Mouse (Mus musculus) ES-E14 (cell line): ENCODE measurements around the gene Slc35b4. TPM values are rescaled to one million over a fixed set of nuclear protein-coding genes. Genes with fewer than 3 reads are reported as not detected.

ENCODE experiments used
- DNase-seq: peaks from one replicate; pipeline ENCODE4 v3.0.0-alpha.2; 2013; ENCODE audit warnings: low read depth, low spot score
- H3K27ac ChIP-seq: 2 replicates; pipeline ENCODE4 v1.5.1; 2012; ENCODE audit warnings: low read depth, mild to moderate bottlenecking, low read length, moderate library complexity, mixed read lengths; ENCODE audit not compliant: poor library complexity, insufficient read depth, severe bottlenecking
- H3K36me3 ChIP-seq: 2 replicates; pipeline ENCODE4 v1.6.1; 2012; ENCODE audit warnings: mild to moderate bottlenecking, low read length, moderate library complexity, mixed read lengths; ENCODE audit not compliant: control insufficient read depth, poor library complexity, insufficient read depth, severe bottlenecking
- H3K4me1 ChIP-seq, 2 experiments: fragments of 150-350 bp in 1 of 2; sonication (generic) in 1 of 2; 2 replicates each; pipeline ENCODE4 v1.6.1; 2012; ENCODE audit warnings: low read length in 2 of 2, mild to moderate bottlenecking in 1 of 2, mixed read lengths in 1 of 2; ENCODE audit not compliant: control insufficient read depth in 2 of 2, insufficient read depth in 2 of 2, poor library complexity in 1 of 2
- H3K4me3 ChIP-seq, 2 experiments: fragments of 150-350 bp in 1 of 2; sonication (generic) in 1 of 2; 2 replicates each; pipeline ENCODE4 v1.5.1; 2012; ENCODE audit warnings: low read length in 2 of 2, low read depth in 1 of 2, mild to moderate bottlenecking in 1 of 2, mixed read lengths in 1 of 2; ENCODE audit not compliant: insufficient read depth in 1 of 2, poor library complexity in 1 of 2, severe bottlenecking in 1 of 2
- H3K9ac ChIP-seq: 2 replicates; pipeline ENCODE4 v1.6.1; 2012; ENCODE audit warnings: low read depth, mild to moderate bottlenecking, low read length, mixed read lengths; ENCODE audit not compliant: poor library complexity, insufficient read depth, severe bottlenecking
- H3K9me3 ChIP-seq: fragments of 150-350 bp; sonication (generic); 2 replicates; pipeline ENCODE4 v1.6.1; 2012; ENCODE audit warnings: low read depth, mild to moderate bottlenecking, low read length; ENCODE audit not compliant: control insufficient read depth, insufficient read depth
- CHD2 ChIP-seq: IDR thresholded peaks from 2 replicates; pipeline ENCODE4 v1.6.1; 2014; ENCODE audit warnings: mild to moderate bottlenecking, low read depth, low read length, inconsistent platforms
- HCFC1 ChIP-seq: IDR thresholded peaks from 2 replicates; pipeline ENCODE4 v1.6.1; 2012; ENCODE audit warnings: low read length, inconsistent platforms, borderline replicate concordance; ENCODE audit not compliant: insufficient read depth
- MAFK ChIP-seq: IDR thresholded peaks from 2 replicates; pipeline ENCODE4 v1.6.1; 2014; ENCODE audit warnings: mild to moderate bottlenecking, low read depth, low read length, inconsistent platforms; ENCODE audit not compliant: insufficient read depth
- ZC3H11A ChIP-seq: IDR thresholded peaks from 2 replicates; pipeline ENCODE4 v1.6.1; 2012; ENCODE audit warnings: low read depth, mild to moderate bottlenecking, inconsistent platforms, low read length, borderline replicate concordance
- ZNF384 ChIP-seq: IDR thresholded peaks from 2 replicates; pipeline ENCODE4 v1.6.1; 2012; ENCODE audit warnings: low read depth, low read length, inconsistent platforms
- in situ Hi-C, 2 experiments: fragments of 600-800 bp; cut with MboI; formaldehyde crosslinking; loops; one replicate each; pipeline ENCODE4 v1.15.1; 2025; ENCODE audit warnings: low sequenced_read_pairs in 2 of 2, inconsistent platforms in 1 of 2; ENCODE audit not compliant: unreplicated experiment in 2 of 2
- total RNA-seq: library from RNA; depleted of rRNA; stranded (reverse); fragments of 300-350 nt; gene quantifications from 2 replicates; pipeline ENCODE4 v1.2.3, GENCODE M21; 2012

The Slc35b4 gene
- total RNA-seq, 1 experiment: 27.4 TPM

GRCm38 (mm10) chr6:34159998-34160815, 16.7 kb downstream of the Slc35b4 start:
- in situ Hi-C loops: no loop called here
- Histone ChIP-seq H3K9me3 (no peaks in the 10 kb centered on the region), H3K4me3 (no peak overlapping the region), H3K4me1 (no peaks in the 10 kb centered on the region), H3K27ac (no peak overlapping the region; the same call in 1 of the 2 replicates), H3K9ac (no peak overlapping the region), H3K36me3 (peaks cover 28% of the 10 kb centered on the region)
- DNase-seq: no peak
- TF ChIP-seq HCFC1: no peak
- no peak for TF ChIP-seq MAFK
- no peak for TF ChIP-seq ZNF384
- TF ChIP-seq CHD2: no peak
- no peak for TF ChIP-seq ZC3H11A

- Histone ChIP-seq H3K27ac (no peak overlapping the region), H3K9ac (no peak overlapping the region), H3K4me1 (no peaks in the 10 kb centered on the region), H3K4me3 (no peak overlapping the region), H3K36me3 (peaks cover 28% of the 10 kb centered on the region), H3K9me3 (no peaks in the 10 kb centered on the region)
- in situ Hi-C loops: no loop called here
- no peak for TF ChIP-seq ZC3H11A
- no peak for TF ChIP-seq HCFC1
- no peak for TF ChIP-seq MAFK
- TF ChIP-seq ZNF384: no peak
- no peak for TF ChIP-seq CHD2
- no peak for DNase-seq
Observed at GRCm38 (mm10) chr6:34156841-34157748, 19.8 kb downstream of the Slc35b4 start.

GRCm38 (mm10) chr6:34156057-34156456, 20.9 kb downstream of the Slc35b4 start:
- in situ Hi-C loops: no loop called here
- H3K27ac ChIP-seq: no peak overlapping the region
- DNase-seq: no peak
- no peak for TF ChIP-seq CHD2
- TF ChIP-seq ZC3H11A: no peak
- no peak for TF ChIP-seq ZNF384
- TF ChIP-seq HCFC1: no peak
- no peak for TF ChIP-seq MAFK
- H3K9me3 ChIP-seq: no peaks in the 10 kb centered on the region
- H3K4me3 ChIP-seq: no peak overlapping the region
- peaks cover 27% of the 10 kb centered on the region for H3K36me3 ChIP-seq
- no peak overlapping the region for H3K9ac ChIP-seq
- no peaks in the 10 kb centered on the region for H3K4me1 ChIP-seq

- no peak for DNase-seq
- no peaks in the 10 kb centered on the region for H3K9me3 ChIP-seq
- H3K4me3 ChIP-seq: no peak overlapping the region
- peaks cover 23% of the 10 kb centered on the region for H3K36me3 ChIP-seq
- in situ Hi-C loops: no loop called here
- no peak overlapping the region for H3K9ac ChIP-seq
- no peak overlapping the region for H3K27ac ChIP-seq
- no peaks in the 10 kb centered on the region for H3K4me1 ChIP-seq
- TF ChIP-seq HCFC1 (no peak), MAFK (no peak), CHD2 (no peak), ZC3H11A (no peak), ZNF384 (no peak)
Observed at GRCm38 (mm10) chr6:34155137-34155804, 21.6 kb downstream of the Slc35b4 start.
